Mouse (Mus musculus) layer of hippocampus, postnatal 36 days (tissue): Measurements from ENCODE around the gene Dcun1d2. TPM values are rescaled to one million over a fixed set of nuclear protein-coding genes. Genes with fewer than 3 reads are reported as not detected.
"Not testable (repeated sequence)": the region's sequence is repeated elsewhere in the genome, so short reads cannot be mapped to it uniquely, and the experiment has no call there.

Experiments
- DNase-seq, 2 experiments: peaks; one replicate each; pipeline ENCODE4 v3.0.0; 2022
- total RNA-seq, 2 experiments: library from RNA; stranded (reverse); gene quantifications; 2 replicates each; pipeline ENCODE4 v1.2.3; 2021

Gene Dcun1d2
- 10 to 100 TPM; 37.2 to 38.9 TPM for total RNA-seq

GRCm38 (mm10) chr8:13287692-13288623, at the start of gene Dcun1d2, which contains the start of gene Tmco3:
Dcun1d2 (minus strand) TSS chr8:13288131.
Tmco3 (plus strand) TSS chr8:13288190.
- DNase-seq = peak; percentile 95 to 96

- DNase-seq = no peak
Observed at GRCm38 (mm10) chr8:13337678-13338077, 49.7 kb upstream of the Dcun1d2 start.

- not testable (repeated sequence) for DNase-seq
Observed at GRCm38 (mm10) chr8:13337245-13337644, 49.3 kb upstream of the Dcun1d2 start.

- DNase-seq = no peak
Observed at GRCm38 (mm10) chr8:13334671-13335070, 46.7 kb upstream of the Dcun1d2 start.

GRCm38 (mm10) chr8:13326598-13326997, 38.7 kb upstream of the Dcun1d2 start:
- no peak for DNase-seq

GRCm38 (mm10) chr8:13316671-13317070, 28.7 kb upstream of the Dcun1d2 start:
- DNase-seq = no peak

- DNase-seq = no peak
Observed at GRCm38 (mm10) chr8:13314922-13315321, 27.0 kb upstream of the Dcun1d2 start.

- no peak for DNase-seq
Observed at GRCm38 (mm10) chr8:13306916-13307315, 19.0 kb upstream of the Dcun1d2 start.

GRCm38 (mm10) chr8:13306309-13306909, 18.5 kb upstream of the Dcun1d2 start:
- DNase-seq = no peak

GRCm38 (mm10) chr8:13305884-13306283, 18.0 kb upstream of the Dcun1d2 start:
- DNase-seq = no peak

- peak in 1 of 2 experiments; percentile 4 for DNase-seq
Observed at GRCm38 (mm10) chr8:13305459-13305858, 17.5 kb upstream of the Dcun1d2 start.

GRCm38 (mm10) chr8:13301036-13301435, 13.1 kb upstream of the Dcun1d2 start:
- no peak for DNase-seq

- DNase-seq = no peak
Observed at GRCm38 (mm10) chr8:13299571-13299970, 11.6 kb upstream of the Dcun1d2 start.

- no peak for DNase-seq
Observed at GRCm38 (mm10) chr8:13293677-13294470, 5.9 kb upstream of the Dcun1d2 start.

- peak; percentile 69 for DNase-seq
Observed at GRCm38 (mm10) chr8:13292364-13292763, 4.4 kb upstream of the Dcun1d2 start.

- no peak for DNase-seq
Observed at GRCm38 (mm10) chr8:13288646-13289045, 715 bp upstream of the Dcun1d2 start.

GRCm38 (mm10) chr8:13287304-13287691, 633 bp downstream of the Dcun1d2 start:
- DNase-seq = peak in 1 of 2 experiments; percentile 84

GRCm38 (mm10) chr8:13283200-13283599, 4.7 kb downstream of the Dcun1d2 start:
- no peak for DNase-seq

GRCm38 (mm10) chr8:13276941-13277447, 10.9 kb downstream of the Dcun1d2 start:
- no peak for DNase-seq

GRCm38 (mm10) chr8:13272834-13273233, 15.1 kb downstream of the Dcun1d2 start:
- no peak for DNase-seq

GRCm38 (mm10) chr8:13267566-13267965, 20.4 kb downstream of the Dcun1d2 start:
- DNase-seq = no peak

GRCm38 (mm10) chr8:13263376-13263775, 24.6 kb downstream of the Dcun1d2 start:
- DNase-seq = no peak
